Mouse (Mus musculus) testis, adult 2 months (tissue): ENCODE data around the gene Ssh1.

Experiments used
- CTCF ChIP-seq: fragments of 200-500 bp; IDR thresholded peaks from 2 replicates; pipeline ENCODE4 v1.5.1; 2012; ENCODE audit warnings: low read depth, mild to moderate bottlenecking, inconsistent platforms, low read length, moderate library complexity; ENCODE audit not compliant: control insufficient read depth, insufficient read depth, insufficient replicate concordance
- POLR2A ChIP-seq: fragments of 200-500 bp; IDR thresholded peaks from 2 replicates; pipeline ENCODE4 v1.6.1; 2012; ENCODE audit warnings: low read depth, mild to moderate bottlenecking, inconsistent platforms, low read length, moderate library complexity; ENCODE audit not compliant: control insufficient read depth

DNA sequence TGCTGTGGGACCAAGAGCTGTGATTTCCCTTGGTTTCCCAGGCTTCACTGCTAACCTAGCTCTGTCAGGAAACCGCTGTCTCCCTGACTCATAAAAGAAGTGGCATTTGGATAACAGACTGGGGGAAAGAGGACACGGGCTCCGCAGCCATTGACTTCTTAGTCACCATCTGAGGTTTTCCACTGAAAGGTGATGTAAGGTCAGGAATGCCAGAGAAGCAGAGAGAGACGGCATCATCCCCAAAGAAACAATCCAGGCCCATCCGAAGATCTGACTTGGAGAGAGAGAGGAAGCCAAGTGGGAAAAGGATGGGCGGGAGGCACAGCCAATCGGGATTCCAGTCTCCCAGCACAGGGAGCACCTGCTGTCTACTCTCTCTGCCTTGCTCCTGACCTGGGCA lies 2.6 kb downstream of the Ssh1 start:
- no peak for TF ChIP-seq CTCF
- TF ChIP-seq POLR2A, result no peak
